Comparison of ENCODE assay signal across 8 mouse cellular contexts in genomic region chr7:89829201-89829600, GRCm38 (mm10).
DNase-seq lines count a peak whose midpoint lies in the region; ATAC-seq lines count a peak whose summit lies in the region.

No protein-coding gene starts in this region.

- H3K27ac ChIP-seq in hindbrain, embryonic 11.5 days (ENCODE audit: low read depth, low read length) = no peak overlapping the region
- no peak overlapping the region for H3K27ac ChIP-seq in hindbrain, embryonic 14.5 days
- H3K27ac ChIP-seq in hindbrain, embryonic 12.5 days = no peak overlapping the region

- H3K36me3 ChIP-seq in hindbrain, embryonic 11.5 days (ENCODE audit: control insufficient read depth, insufficient read depth, low read length) = no peaks in the 10 kb centered on the region
- no peaks in the 10 kb centered on the region for H3K36me3 ChIP-seq in hindbrain, embryonic 14.5 days (replicated peaks; ENCODE audit: control insufficient read depth, insufficient read depth)
- no peaks in the 10 kb centered on the region for H3K36me3 ChIP-seq in hindbrain, embryonic 12.5 days

- no peaks in the 10 kb centered on the region for H3K9me3 ChIP-seq in hindbrain, embryonic 11.5 days (ENCODE audit: control insufficient read depth, low read length)
- H3K9me3 ChIP-seq in hindbrain, embryonic 14.5 days (ENCODE audit: control insufficient read depth, low read length) = no peaks in the 10 kb centered on the region
- no peaks in the 10 kb centered on the region for H3K9me3 ChIP-seq in hindbrain, embryonic 12.5 days (replicated peaks)

- no peaks in the 10 kb centered on the region for H3K27me3 ChIP-seq in hindbrain, embryonic 11.5 days (ENCODE audit: control insufficient read depth, insufficient read depth, low read length)
- H3K27me3 ChIP-seq in hindbrain, embryonic 14.5 days (ENCODE audit: control insufficient read depth, insufficient read depth, low read length) = no peaks in the 10 kb centered on the region
- H3K27me3 ChIP-seq in hindbrain, embryonic 12.5 days = no peaks in the 10 kb centered on the region

- 62% methylated on average over 7 of the region's 7 CpGs for WGBS in hindbrain, embryonic 11.5 days
- 56% methylated on average over 7 of the region's 7 CpGs for WGBS in hindbrain, embryonic 14.5 days
- WGBS in hindbrain, embryonic 12.5 days = 60% methylated on average over 7 of the region's 7 CpGs

- no peak overlapping the region for H3K9ac ChIP-seq in hindbrain, embryonic 11.5 days (ENCODE audit: low read depth, low read length)
- no peak overlapping the region for H3K9ac ChIP-seq in hindbrain, embryonic 14.5 days
- H3K9ac ChIP-seq in hindbrain, embryonic 12.5 days = no peak overlapping the region

- H3K4me1 ChIP-seq in hindbrain, embryonic 11.5 days (replicated peaks; ENCODE audit: control insufficient read depth, insufficient read depth, low read length) = no peaks in the 10 kb centered on the region
- no peaks in the 10 kb centered on the region for H3K4me1 ChIP-seq in hindbrain, embryonic 14.5 days (replicated peaks; ENCODE audit: control insufficient read depth, insufficient read depth, low read length)
- H3K4me1 ChIP-seq in hindbrain, embryonic 12.5 days = no peaks in the 10 kb centered on the region

- H3K4me2 ChIP-seq in hindbrain, embryonic 11.5 days (replicated peaks; ENCODE audit: low read depth, low read length) = no peak overlapping the region
- no peak overlapping the region for H3K4me2 ChIP-seq in hindbrain, embryonic 14.5 days (replicated peaks)
- H3K4me2 ChIP-seq in hindbrain, embryonic 12.5 days (replicated peaks) = no peak overlapping the region

- peak; percentile 12 for DNase-seq in hindbrain, embryonic 11.5 days (ENCODE audit: low spot score)
- no peak for DNase-seq in hindbrain, embryonic 14.5 days (ENCODE audit: low spot score)
- peak; percentile 16 to 19 for DNase-seq in cerebellum, postnatal 36 days
- peak; percentile 71 for DNase-seq in lung, postnatal 36 days
- no peak for DNase-seq in frontal cortex, postnatal 14 days (ENCODE audit: low spot score in 2 of 2)
- DNase-seq in layer of hippocampus, postnatal 10 days (ENCODE audit: low spot score in 2 of 2) = no peak
- no peak for DNase-seq in right cerebral cortex, postnatal 4 days

- H3K4me3 ChIP-seq in hindbrain, embryonic 11.5 days (ENCODE audit: low read depth, low read length) = no peak overlapping the region
- no peak overlapping the region for H3K4me3 ChIP-seq in hindbrain, embryonic 14.5 days (replicated peaks; ENCODE audit: low read length)
- no peak overlapping the region for H3K4me3 ChIP-seq in hindbrain, embryonic 12.5 days

- ATAC-seq in hindbrain, embryonic 11.5 days (ENCODE audit: low FRiP score) = peak; percentile 68
- no peak for ATAC-seq in hindbrain, embryonic 14.5 days (ENCODE audit: low FRiP score)
- ATAC-seq in hindbrain, embryonic 12.5 days (ENCODE audit: low FRiP score) = 0 out of 2 replicates have a peak, but pooled peaks have one; percentile 43

Comparison
In these comparisons a context has a peak if more than half of its experiments do, and no peak if none do; other contexts are left out.
1. DNase-seq: peak in hindbrain, embryonic 11.5 days (single experiment), cerebellum, postnatal 36 days (2 of 2) and lung, postnatal 36 days (single experiment); none in hindbrain, embryonic 14.5 days (single experiment), frontal cortex, postnatal 14 days (0 of 2), layer of hippocampus, postnatal 10 days (0 of 2) and right cerebral cortex, postnatal 4 days (single experiment).